Mouse (Mus musculus): ENCODE measurements around the gene Pygm.

Pygm gene

GRCm38 (mm10) chr19:6385821-6386220 is 1.6 kb downstream of the Pygm start:
- DNase-seq (ENCODE audit: low spot score) = no peak

- DNase-seq (ENCODE audit: low spot score) = no peak
Observed at GRCm38 (mm10) chr19:6386234-6386633, 2.0 kb downstream of the Pygm start.

- no peak for DNase-seq (ENCODE audit: low spot score)
Observed at GRCm38 (mm10) chr19:6388006-6388405, 3.8 kb downstream of the Pygm start.

GRCm38 (mm10) chr19:6389803-6390202 is 5.6 kb downstream of the Pygm start:
- no peak for DNase-seq (ENCODE audit: low spot score)

GRCm38 (mm10) chr19:6390251-6390650 is 6.1 kb downstream of the Pygm start:
- no peak for DNase-seq (ENCODE audit: low spot score)

GRCm38 (mm10) chr19:6392743-6393393 is 8.7 kb downstream of the Pygm start:
- no peak for DNase-seq (ENCODE audit: low spot score)

- no peak for DNase-seq (ENCODE audit: low spot score)
Observed at GRCm38 (mm10) chr19:6393637-6394036, 9.4 kb downstream of the Pygm start.

- no peak for DNase-seq (ENCODE audit: low spot score)
Observed at GRCm38 (mm10) chr19:6396237-6396636, 12.0 kb downstream of the Pygm start.

- DNase-seq (ENCODE audit: low spot score) = no peak
Observed at GRCm38 (mm10) chr19:6397582-6398249, 13.5 kb downstream of the Pygm start.

- no peak for DNase-seq (ENCODE audit: low spot score)
Observed at GRCm38 (mm10) chr19:6398447-6399284, 14.5 kb downstream of the Pygm start.

GRCm38 (mm10) chr19:6399285-6400095 is 15.3 kb downstream of the Pygm start, which contains the start of gene Rasgrp2:
Gene Rasgrp2, plus strand, starts transcription at chr19:6399340.
- DNase-seq (ENCODE audit: low spot score) = no peak

- no peak for DNase-seq (ENCODE audit: low spot score)
Observed at GRCm38 (mm10) chr19:6400096-6401086, 16.2 kb downstream of the Pygm start.

GRCm38 (mm10) chr19:6401131-6401815 is 17.1 kb downstream of the Pygm start:
- DNase-seq (ENCODE audit: low spot score) = no peak

GRCm38 (mm10) chr19:6401951-6402350 is 17.8 kb downstream of the Pygm start:
- DNase-seq (ENCODE audit: low spot score) = no peak

- DNase-seq (ENCODE audit: low spot score) = no peak
Observed at GRCm38 (mm10) chr19:6403869-6404268, 19.7 kb downstream of the Pygm start.

GRCm38 (mm10) chr19:6405433-6405832 is 21.2 kb downstream of the Pygm start:
- DNase-seq (ENCODE audit: low spot score) = no peak

GRCm38 (mm10) chr19:6407109-6407508 is 22.9 kb downstream of the Pygm start:
- no peak for DNase-seq (ENCODE audit: low spot score)

GRCm38 (mm10) chr19:6407816-6408510 is 23.8 kb downstream of the Pygm start:
- no peak for DNase-seq (ENCODE audit: low spot score)

GRCm38 (mm10) chr19:6408749-6409148 is 24.6 kb downstream of the Pygm start:
- DNase-seq (ENCODE audit: low spot score) = no peak

- DNase-seq (ENCODE audit: low spot score) = no peak
Observed at GRCm38 (mm10) chr19:6409176-6409575, 25.0 kb downstream of the Pygm start.
